Mouse (Mus musculus): ENCODE measurements around the gene Ttyh3.
A peak's percentile ranks its signal among the peaks of the same experiment; 100 is the strongest.

Ttyh3 gene

DNA sequence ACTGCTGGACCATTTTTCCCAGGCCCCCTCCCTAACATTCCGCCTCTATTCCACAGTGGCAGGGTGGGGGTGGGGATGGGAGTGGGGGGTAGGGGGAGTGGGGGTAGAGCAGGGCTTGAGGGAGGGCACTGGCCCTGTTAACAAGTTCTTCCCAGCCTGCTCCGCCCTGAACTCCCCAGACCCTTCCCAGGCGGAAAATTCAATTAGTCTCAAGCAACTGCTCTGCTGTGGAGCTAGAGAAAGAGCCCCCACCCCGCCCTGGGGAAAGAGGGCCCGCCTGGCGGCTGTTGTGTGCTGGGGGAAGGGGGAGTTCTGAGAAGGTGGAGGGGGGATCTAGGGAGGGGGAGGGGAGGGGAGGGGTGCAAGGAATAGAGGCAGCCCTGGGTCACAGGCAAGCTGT lies 69.1 kb downstream of the Ttyh3 start:
- no peak for DNase-seq (ENCODE audit: inconsistent ontology term)

DNA sequence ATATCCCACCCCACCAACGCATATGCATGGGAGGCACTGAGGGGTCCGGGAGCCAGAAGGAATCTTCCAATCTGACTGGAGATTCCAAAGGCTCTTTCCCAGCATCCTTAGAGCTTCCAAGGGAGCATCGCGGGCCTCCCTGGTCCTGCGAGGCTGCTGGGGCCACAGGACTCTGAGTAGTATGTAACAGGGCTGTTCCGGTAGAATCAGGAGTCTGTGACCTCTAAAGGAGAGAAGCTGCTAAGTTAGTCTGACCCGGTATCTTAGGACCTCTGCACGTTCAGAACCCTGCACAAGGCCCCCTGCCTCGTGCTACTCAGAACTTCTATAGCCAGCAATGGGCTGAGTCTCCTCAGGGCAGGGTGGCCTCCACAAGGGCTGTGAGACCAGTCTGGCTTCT lies 69.6 kb downstream of the Ttyh3 start:
- DNase-seq (ENCODE audit: inconsistent ontology term), result no peak

DNA sequence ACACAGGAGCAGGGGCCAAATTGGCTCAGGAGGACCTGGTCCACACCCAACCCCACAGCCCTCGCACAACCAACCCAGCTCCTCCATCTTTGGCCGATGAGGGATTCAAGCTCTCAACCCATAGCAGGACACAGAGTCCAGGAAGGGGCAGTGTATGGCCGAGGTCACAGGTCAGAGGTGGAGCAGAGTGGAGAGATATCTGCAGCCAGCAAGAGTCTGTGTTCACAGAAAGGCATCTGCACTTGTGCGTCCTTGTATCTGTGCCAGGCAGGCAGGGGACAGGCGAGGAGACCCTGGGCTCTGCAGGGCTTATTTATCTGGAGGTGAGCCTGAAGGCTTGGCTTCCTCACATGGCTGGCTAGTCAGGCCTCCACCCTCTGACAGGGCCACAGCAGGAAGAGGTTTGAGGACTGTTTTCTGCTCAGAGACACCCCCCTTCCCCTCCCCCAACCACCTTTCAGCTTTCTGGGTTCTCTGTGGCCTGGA lies 73.4 kb downstream of the Ttyh3 start:
- DNase-seq (ENCODE audit: inconsistent ontology term), result no peak

DNA sequence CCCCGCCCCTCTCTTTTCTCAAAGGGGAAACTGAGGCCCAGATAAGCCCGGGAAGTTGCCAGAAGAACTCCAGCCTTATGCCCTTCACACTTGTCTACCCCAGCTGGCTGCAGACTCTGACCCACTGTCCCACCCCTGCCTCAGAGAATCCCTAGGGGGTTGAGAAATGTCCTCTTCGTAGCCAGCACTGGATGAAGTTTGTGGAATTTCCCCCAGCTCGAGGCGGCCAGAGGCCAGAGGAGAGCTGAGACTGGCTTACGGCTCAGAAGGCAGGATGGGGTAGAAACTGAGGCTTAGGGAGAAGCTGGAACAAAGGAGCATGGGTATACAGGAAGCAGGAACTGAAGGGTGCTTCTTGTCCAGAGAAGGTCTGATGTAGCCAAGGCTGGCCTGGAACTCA lies 76.2 kb downstream of the Ttyh3 start:
- DNase-seq (ENCODE audit: inconsistent ontology term), result no peak

DNA sequence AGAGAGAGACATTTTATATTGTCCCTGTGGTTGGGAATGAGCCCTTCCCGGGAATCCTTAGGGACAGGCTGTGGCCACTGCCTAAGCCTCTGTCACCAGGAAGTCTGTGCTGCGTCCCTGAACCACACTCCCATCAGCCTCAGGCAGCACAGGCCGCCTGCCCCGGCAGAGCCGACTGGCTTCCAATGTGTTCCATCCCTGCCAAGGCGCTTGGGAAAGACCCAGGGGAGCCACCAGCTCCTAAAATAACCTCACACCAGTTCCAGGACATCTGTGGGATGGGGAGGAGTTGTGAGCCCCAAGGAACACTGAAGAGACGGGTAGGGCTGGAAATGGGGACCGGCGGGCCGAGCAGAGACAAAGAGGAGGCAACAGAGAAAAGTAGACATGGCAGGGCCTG lies 77.2 kb downstream of the Ttyh3 start:
- DNase-seq (ENCODE audit: inconsistent ontology term), result peak; percentile 30

DNA sequence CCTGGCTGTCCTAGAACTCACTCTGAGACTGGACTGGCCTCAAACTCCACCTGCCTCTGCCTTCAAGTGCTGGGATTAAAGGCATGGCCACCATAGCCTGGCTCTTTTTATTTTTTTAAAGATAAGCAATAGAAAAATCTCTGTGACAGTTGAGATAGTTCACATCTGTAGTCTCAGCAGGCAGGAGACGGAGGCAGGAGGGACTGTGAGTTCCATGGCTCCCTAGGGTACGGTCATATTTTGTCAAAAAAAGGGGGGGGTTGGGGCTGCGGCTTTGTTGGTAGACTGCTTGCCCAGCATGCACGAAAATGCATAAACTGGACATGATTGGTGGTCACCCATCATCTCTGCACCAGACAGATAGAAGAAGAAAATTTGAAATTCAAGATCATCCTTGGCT lies 77.6 kb downstream of the Ttyh3 start:
- no peak for DNase-seq (ENCODE audit: inconsistent ontology term)
